Mouse (Mus musculus) heart, adult 2 months (tissue): ENCODE measurements at regions not wholly inside any gene's neighbourhood (a gene's known extent, or its start where the extent isn't known, plus 50 kb on each side); places are given as distances from the start of the nearest gene placed in this dataset.

Experiments used
- DNase-seq, 2 experiments: peaks; one replicate each; pipeline ENCODE4 v3.0.0; 2021
- H3K27ac ChIP-seq: fragments of 200-600 bp; 2 replicates; pipeline ENCODE4 v1.8.1; 2022
- H3K27me3 ChIP-seq: fragments of 200-500 bp; 2 replicates; pipeline ENCODE4 v1.6.1; 2012; ENCODE audit warnings: mild to moderate bottlenecking, low read length, inconsistent platforms, mixed read lengths; ENCODE audit not compliant: control insufficient read depth, insufficient read depth
- H3K36me3 ChIP-seq: fragments of 200-500 bp; 2 replicates; pipeline ENCODE4 v1.6.1; 2012; ENCODE audit warnings: low read length, inconsistent platforms; ENCODE audit not compliant: control insufficient read depth, insufficient read depth
- H3K4me1 ChIP-seq: fragments of 200-500 bp; 2 replicates; pipeline ENCODE4 v1.6.1; 2011; ENCODE audit warnings: low read length; ENCODE audit not compliant: control insufficient read depth, insufficient read depth
- H3K4me3 ChIP-seq: fragments of 200-600 bp; 2 replicates; pipeline ENCODE4 v1.8.1; 2022
- H3K79me2 ChIP-seq: fragments of 200-500 bp; replicated peaks from 2 replicates; pipeline ENCODE4 v1.6.1; 2012; ENCODE audit warnings: mild to moderate bottlenecking, inconsistent platforms, low read length, moderate library complexity, mixed read lengths; ENCODE audit not compliant: control insufficient read depth, insufficient read depth
- H3K9ac ChIP-seq: fragments of 200-500 bp; 2 replicates; pipeline ENCODE4 v1.6.1; 2012; ENCODE audit warnings: low read depth, mild to moderate bottlenecking, control low read depth, inconsistent platforms, low read length, mixed read lengths
- CTCF ChIP-seq: fragments of 200-600 bp; IDR thresholded peaks from 2 replicates; pipeline ENCODE4 v1.8.1; 2022; ENCODE audit warnings: antibody characterized with exemption, mild to moderate bottlenecking, moderate library complexity
- EP300 ChIP-seq: fragments of 200-500 bp; IDR thresholded peaks from 2 replicates; pipeline ENCODE4 v1.6.1; 2011; ENCODE audit warnings: low read depth, low read length, control low read depth; ENCODE audit not compliant: insufficient read depth
- POLR2A ChIP-seq: fragments of 200-500 bp; IDR thresholded peaks from 2 replicates; pipeline ENCODE4 v1.6.1; 2011; ENCODE audit warnings: mild to moderate bottlenecking, low read depth, low read length, control low read depth; ENCODE audit not compliant: insufficient read depth
- WGBS: fragments of 180-500 bp; shearing (Covaris S2); methylation state at CpG from one replicate; pipeline ENCODE4 v1.1.7; 2018; 5-methylcytosine and 5-hydroxymethylcytosine counted together
- intact Hi-C: fragments of 180-260 bp; cut with DNase I; formaldehyde crosslinking; loops from one replicate; pipeline ENCODE4 v1.15.1; 2025

DNA sequence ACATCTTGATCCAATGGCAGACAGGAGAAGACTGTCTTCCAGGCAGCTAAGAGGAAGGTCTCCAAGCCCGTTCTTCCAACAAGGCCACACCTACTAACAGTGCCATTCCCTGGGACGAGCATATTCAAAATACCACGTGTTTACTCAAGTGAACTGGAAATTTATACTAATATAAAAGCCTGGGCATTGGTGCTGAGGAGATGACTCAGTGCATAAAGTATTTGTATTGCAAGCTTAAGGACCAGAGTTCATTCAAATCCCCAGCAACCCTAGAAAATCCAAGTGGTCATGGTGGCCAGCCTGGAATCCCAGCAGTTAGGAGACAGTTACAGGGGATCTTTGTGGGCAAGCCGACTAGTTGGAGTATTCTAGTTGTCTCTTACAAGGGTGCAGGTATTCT lies 119.5 kb downstream of the Hlx start:
- 81% methylated on average over 4 of the region's 4 CpGs for WGBS

DNA sequence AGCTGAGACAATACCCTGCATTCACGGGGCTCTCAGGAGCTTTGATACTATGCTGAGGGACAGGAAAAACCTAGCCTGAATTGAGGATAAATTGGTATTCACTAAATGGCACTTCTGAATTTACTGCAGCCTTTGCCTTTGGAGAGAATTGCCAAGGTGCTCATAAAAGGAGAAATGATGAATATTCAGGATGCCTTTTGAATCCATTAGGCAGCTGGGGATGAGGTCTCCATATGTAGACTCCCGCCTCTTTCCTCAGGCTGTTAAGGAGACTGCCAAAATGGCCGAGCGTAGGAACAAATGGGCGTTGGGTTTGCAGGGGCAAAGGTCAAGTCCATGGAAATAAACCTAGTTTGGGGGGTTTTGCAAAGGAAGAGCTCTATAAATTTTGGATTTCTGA lies 123.5 kb downstream of the Hlx start:
- Histone ChIP-seq H3K4me1 (peaks cover 4% of the 10 kb centered on the region), H3K27me3 (no peaks in the 10 kb centered on the region), H3K4me3 (no peak overlapping the region), H3K36me3 (no peaks in the 10 kb centered on the region), H3K79me2 (no peaks in the 10 kb centered on the region), H3K9ac (no peak overlapping the region), H3K27ac (no peak overlapping the region)
- TF ChIP-seq POLR2A (no peak), EP300 (no peak), CTCF (no peak)
- no peak for DNase-seq
- WGBS, result 68% methylated on average over 5 of the region's 5 CpGs
- intact Hi-C loops, result no loop called here

More for the DNA sequence above, 119.5 kb downstream of the Hlx start:
- H3K27me3 ChIP-seq, result no peaks in the 10 kb centered on the region
- H3K79me2 ChIP-seq, result no peaks in the 10 kb centered on the region
- H3K27ac ChIP-seq, result no peak overlapping the region
- peaks cover 1% of the 10 kb centered on the region; the same call in 1 of the 2 replicates for H3K4me1 ChIP-seq
- intact Hi-C loops, result no loop called here
- no peak overlapping the region for H3K4me3 ChIP-seq
- H3K9ac ChIP-seq, result no peak overlapping the region
- no peak for DNase-seq
- no peaks in the 10 kb centered on the region for H3K36me3 ChIP-seq
- TF ChIP-seq CTCF (no peak), POLR2A (no peak), EP300 (no peak)

GRCm38 (mm10) chr1:184608338-184608737 lies 124.1 kb downstream of the Hlx start:
- no peak overlapping the region for H3K27ac ChIP-seq
- no peak overlapping the region for H3K4me3 ChIP-seq
- no peaks in the 10 kb centered on the region for H3K27me3 ChIP-seq
- intact Hi-C loops, result no loop called here
- TF ChIP-seq EP300, result no peak
- TF ChIP-seq POLR2A, result no peak
- no peak for TF ChIP-seq CTCF
- WGBS, result 72% methylated on average over 2 of the region's 2 CpGs
- H3K36me3 ChIP-seq, result no peaks in the 10 kb centered on the region
- no peaks in the 10 kb centered on the region for H3K79me2 ChIP-seq
- no peak overlapping the region for H3K9ac ChIP-seq
- peaks cover 4% of the 10 kb centered on the region for H3K4me1 ChIP-seq
- DNase-seq, result no peak

- no peak for TF ChIP-seq CTCF
- TF ChIP-seq EP300, result no peak
- no peak for TF ChIP-seq POLR2A
- Histone ChIP-seq H3K27me3 (no peaks in the 10 kb centered on the region), H3K9ac (no peak overlapping the region), H3K4me3 (no peak overlapping the region), H3K36me3 (no peaks in the 10 kb centered on the region), H3K27ac (no peak overlapping the region), H3K4me1 (peaks cover 4% of the 10 kb centered on the region), H3K79me2 (no peaks in the 10 kb centered on the region)
- DNase-seq, result no peak
- intact Hi-C loops, result no loop called here
- WGBS, result 48% methylated on average over 8 of the region's 8 CpGs
These were observed 125.9 kb downstream of the Hlx start for GRCm38 (mm10) chr1:184606541-184606940.

GRCm38 (mm10) chr1:184605666-184606065 lies 126.8 kb downstream of the Hlx start:
- Histone ChIP-seq H3K4me1 (peaks cover 4% of the 10 kb centered on the region), H3K79me2 (no peaks in the 10 kb centered on the region), H3K36me3 (no peaks in the 10 kb centered on the region), H3K27me3 (no peaks in the 10 kb centered on the region), H3K9ac (no peak overlapping the region), H3K27ac (no peak overlapping the region), H3K4me3 (no peak overlapping the region)
- no peak for DNase-seq
- no peak for TF ChIP-seq EP300
- no peak for TF ChIP-seq POLR2A
- TF ChIP-seq CTCF, result no peak
- 86% methylated on average over 7 of the region's 7 CpGs for WGBS
- intact Hi-C loops, result no loop called here

DNA sequence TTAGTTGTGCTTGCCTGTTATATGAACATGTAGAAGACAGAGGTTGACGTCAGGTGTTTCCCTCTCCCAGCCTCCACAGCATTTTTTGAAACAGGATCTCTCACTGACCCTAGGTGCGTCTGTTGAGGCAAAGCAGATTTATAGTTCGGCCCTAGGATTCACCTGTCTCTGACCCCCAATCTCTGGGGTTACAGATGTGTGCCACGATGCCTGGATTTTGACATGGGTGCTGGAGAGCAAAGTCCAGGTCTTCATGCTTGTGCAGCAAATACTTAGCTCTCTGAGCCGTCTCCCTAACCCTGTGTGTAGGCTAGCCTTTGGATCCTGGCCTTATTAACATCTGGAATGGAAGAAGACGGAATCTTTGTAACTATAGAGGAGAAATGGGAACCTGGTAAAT lies 129.3 kb downstream of the Hlx start:
- intact Hi-C loops, result no loop called here
- 93% methylated on average over 6 of the region's 6 CpGs for whole genome bisulfite sequencing
- TF ChIP-seq EP300 (no peak), POLR2A (no peak), CTCF (no peak)

More for the DNA sequence above, 129.3 kb downstream of the Hlx start:
- Histone ChIP-seq H3K4me3 (no peak overlapping the region), H3K27ac (no peak overlapping the region), H3K36me3 (no peaks in the 10 kb centered on the region), H3K27me3 (no peaks in the 10 kb centered on the region), H3K79me2 (no peaks in the 10 kb centered on the region), H3K9ac (no peak overlapping the region), H3K4me1 (peaks cover 4% of the 10 kb centered on the region)
- DNase-seq, result no peak
